Mouse (Mus musculus): ENCODE results near the gene Cacna2d4. TPM values are rescaled to one million over a fixed set of nuclear protein-coding genes. Genes with fewer than 3 reads are reported as not detected.

Cacna2d4 gene
- total RNA-seq, 2 experiments from 2014 or later: 1.7 to 3.1 TPM

- no peak for DNase-seq (ENCODE audit: low spot score in 2 of 2)
- intact Hi-C loops (cut with DNase I): no loop called here
Observed at GRCm38 (mm10) chr6:119401545-119402304, 165.4 kb downstream of the Cacna2d4 start.

Other genes starting within 250 kb of the Cacna2d4 start
- gene Dcp1b, start 61.3 kb upstream of the Cacna2d4 start, total RNA-seq (2021): 10 to 100 TPM; 11.7 to 14.5 TPM
- 10 to 100 TPM; 66.9 to 73.5 TPM for gene Cacna1c, start 40.1 kb upstream of the Cacna2d4 start, total RNA-seq (2021)
- 10 to 100 TPM; 43.5 to 48.3 TPM for gene Lrtm2, start 94.2 kb downstream of the Cacna2d4 start, total RNA-seq (2021)
- 10 to 100 TPM; 37.7 to 44.4 TPM for gene Adipor2, start 181.2 kb downstream of the Cacna2d4 start, total RNA-seq (2021)
- 10 to 100 TPM; 25.3 to 26.8 TPM for gene Fbxl14, start 243.1 kb downstream of the Cacna2d4 start, total RNA-seq (2021)